Mouse (Mus musculus) gonadal fat pad, adult 2 months (tissue): ENCODE data around the gene Syne3. TPM values are rescaled to one million over a fixed set of nuclear protein-coding genes. Genes with fewer than 3 reads are reported as not detected.

ENCODE experiments used
- DNase-seq: peaks from one replicate; pipeline ENCODE4 v3.0.0-alpha.2; 2012; ENCODE audit warnings: low read depth
- polyA plus RNA-seq: library from polyadenylated mRNA; depleted of rRNA; stranded (reverse); fragments of >200 nt; gene quantifications from 2 replicates; pipeline ENCODE4 v1.2.3, GENCODE M21; 2012; rRNA removed

The Syne3 gene
- polyA plus RNA-seq, 1 experiment: 3.4 TPM

DNA sequence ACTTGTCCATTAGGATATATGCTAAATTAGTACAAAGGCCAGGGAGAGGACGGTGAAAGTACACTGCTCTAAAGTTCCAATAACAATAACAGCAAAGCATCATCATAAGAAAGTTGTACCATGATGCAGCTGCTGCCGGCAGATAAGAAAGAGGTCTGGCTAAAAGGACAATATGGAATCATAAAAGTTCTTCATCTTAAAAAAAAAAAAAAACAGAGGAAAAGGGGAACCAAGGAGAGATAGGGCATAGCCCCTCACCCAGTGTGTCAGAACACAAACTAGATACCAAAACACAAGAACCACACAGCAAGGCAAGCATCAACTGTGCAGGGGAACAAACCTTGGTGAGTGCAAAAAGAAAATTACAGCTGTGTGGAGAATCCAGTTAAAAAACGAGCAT lies 117.4 kb downstream of the Syne3 start:
- DNase-seq: no peak

DNA sequence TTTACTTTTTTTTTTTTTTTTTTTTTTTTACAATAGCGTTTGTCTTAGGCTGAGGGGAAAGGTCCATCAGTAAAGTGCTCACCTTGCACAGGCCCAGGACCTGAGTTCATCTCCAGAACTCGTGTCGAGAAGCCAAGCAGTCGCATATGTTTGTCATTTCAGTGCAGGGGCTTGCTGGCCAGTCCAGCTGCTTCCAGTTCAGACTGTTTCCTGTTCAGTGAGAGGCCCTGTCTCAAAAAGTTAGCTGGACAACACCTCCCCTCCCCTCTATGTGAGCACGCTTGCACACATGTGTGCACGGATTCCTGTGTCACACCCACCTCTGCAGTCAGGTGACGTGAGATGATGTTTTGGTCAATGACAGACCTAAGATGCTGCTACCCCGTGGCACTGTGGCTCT lies 119.5 kb downstream of the Syne3 start:
- no peak for DNase-seq

DNA sequence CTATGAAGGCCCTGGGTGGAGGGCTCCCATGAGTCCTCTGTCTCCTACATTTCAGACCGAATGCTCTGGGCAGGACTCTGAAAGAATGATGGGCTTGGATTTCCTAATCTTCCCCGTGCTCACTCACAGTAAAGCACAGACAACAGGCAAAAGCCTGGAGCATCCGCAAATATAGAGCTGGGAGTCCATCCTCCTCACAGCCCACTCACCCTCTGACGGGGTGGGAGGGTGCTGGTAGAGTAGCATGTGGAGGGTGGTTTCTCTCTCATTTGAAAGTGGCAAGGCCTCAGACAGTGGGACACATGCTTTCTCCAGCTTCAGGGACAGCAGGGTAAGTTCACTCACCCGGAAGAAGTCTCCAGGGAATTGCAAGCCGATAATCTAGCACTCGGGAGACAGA lies 123.5 kb downstream of the Syne3 start:
- no peak for DNase-seq

DNA sequence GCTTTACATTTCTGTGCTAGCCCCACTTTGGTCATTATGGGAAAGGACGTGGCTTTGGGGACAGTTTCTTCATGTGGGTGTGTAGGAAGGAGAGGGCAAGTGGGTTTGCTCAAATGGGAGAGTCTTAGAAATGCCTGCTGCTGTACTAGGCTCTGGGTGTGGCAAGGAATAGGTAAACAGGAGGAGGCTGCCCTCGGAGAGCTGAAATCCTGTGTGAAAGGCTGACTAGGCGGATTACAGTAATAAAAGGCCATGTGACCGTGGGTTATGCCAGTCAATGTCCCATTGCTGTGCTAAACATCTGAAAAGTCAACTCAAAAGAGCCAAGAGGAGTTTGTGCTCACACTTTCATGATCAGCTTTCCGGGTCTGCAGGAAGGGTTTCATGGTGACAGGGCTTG lies 127.1 kb downstream of the Syne3 start:
- no peak for DNase-seq

DNA sequence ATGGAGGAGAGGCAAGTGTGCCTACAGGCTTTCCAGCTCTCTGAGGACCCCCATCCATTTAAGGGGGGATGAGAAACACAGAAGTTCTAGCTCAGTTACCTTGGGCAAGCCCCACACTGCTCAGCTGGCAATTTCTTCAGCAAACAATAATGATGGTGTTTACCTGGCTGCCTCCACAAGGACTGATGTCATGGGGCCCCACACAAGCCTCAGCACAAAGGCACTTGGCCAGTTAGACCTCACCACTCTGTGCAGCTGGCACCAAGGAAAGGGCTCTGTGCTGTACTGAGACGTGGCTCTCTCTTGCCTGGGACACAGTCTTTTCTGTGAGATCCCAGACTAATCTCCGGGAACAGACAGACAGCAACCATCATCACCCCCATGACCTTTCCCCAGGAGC lies 127.5 kb downstream of the Syne3 start:
- DNase-seq: no peak

DNA sequence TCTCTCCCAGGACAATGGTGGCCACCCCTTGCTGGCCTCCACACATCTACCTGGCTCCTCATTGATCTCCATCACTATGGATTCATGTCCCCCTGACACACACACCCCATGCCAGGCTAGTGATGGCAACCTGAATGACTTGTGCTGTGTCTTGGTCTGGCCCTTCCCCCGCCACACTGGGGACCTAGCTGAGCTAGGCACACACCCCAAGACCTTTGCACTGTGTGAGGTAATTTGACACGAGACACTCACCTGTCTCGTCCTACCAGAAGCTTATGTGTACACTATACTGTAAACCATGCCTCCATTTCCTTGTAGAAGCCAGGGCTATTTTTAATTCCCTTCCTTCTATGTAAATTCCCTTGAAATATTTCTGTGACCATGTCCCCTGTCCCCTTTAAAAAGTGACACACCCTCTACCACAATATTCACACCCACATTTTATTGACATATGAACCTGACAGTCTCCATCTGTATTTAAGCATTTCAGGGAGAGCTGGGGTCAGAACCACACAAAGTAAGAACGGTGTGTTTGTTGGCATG lies 128.0 kb downstream of the Syne3 start:
- no peak for DNase-seq

DNA sequence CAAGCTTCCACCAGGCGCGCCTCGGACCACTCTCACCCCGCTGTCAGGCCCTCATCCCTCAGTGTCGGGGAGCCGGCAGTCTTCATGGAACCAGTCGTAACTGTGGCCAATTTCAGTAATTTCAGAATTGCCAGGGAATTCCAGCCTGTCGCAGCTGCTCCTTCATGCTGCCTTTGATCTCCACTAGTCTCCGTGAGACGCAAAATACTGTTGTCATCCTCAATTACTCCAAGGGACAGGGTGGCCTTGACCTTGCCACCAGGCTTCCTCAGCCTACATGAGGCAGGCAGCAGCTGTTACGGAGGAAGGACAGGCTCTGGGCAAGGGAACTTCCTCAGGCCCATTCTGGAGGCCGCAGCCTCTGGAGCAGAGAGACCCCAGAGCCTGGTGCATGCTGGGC lies 129.2 kb downstream of the Syne3 start:
- no peak for DNase-seq

Other genes starting within 250 kb of the Syne3 start
- gene Clmn, start 144.7 kb downstream of the Syne3 start, polyA plus RNA-seq: 11.7 and 17.2 TPM in 2 replicates
- gene Glrx5, start 22.9 kb upstream of the Syne3 start, polyA plus RNA-seq: 63.7 and 93.0 TPM in 2 replicates
- gene Tcl1b2, start 136.2 kb upstream of the Syne3 start, polyA plus RNA-seq: not detected in 2 replicates
- not detected in 2 replicates for gene Tcl1b1, start 149.9 kb upstream of the Syne3 start, polyA plus RNA-seq
- gene Tcl1b5, start 166.5 kb upstream of the Syne3 start, polyA plus RNA-seq: not detected in 2 replicates
- not detected in 2 replicates for gene Tcl1b3, start 181.2 kb upstream of the Syne3 start, polyA plus RNA-seq
- gene Tcl1b4, start 192.1 kb upstream of the Syne3 start, polyA plus RNA-seq: not detected in 2 replicates
- not detected in 2 replicates for gene Tcl1, start 213.0 kb upstream of the Syne3 start, polyA plus RNA-seq